Mouse (Mus musculus): ENCODE data around the gene Agfg2.

The Agfg2 gene

GRCm38 (mm10) chr5:137649669-137650571 lies 34.6 kb downstream of the Agfg2 start:
- in situ Hi-C loops (cut with MboI; ENCODE audit: low pct_unique_long_range_greater_than_20kb in 1 of 2, low sequenced_read_pairs in 2 of 2, unreplicated experiment in 1 of 2) = loop anchor here (5.0 kb wide), 1 partner anchor 112 kb away; no protein-coding TSS in a partner anchor

DNA sequence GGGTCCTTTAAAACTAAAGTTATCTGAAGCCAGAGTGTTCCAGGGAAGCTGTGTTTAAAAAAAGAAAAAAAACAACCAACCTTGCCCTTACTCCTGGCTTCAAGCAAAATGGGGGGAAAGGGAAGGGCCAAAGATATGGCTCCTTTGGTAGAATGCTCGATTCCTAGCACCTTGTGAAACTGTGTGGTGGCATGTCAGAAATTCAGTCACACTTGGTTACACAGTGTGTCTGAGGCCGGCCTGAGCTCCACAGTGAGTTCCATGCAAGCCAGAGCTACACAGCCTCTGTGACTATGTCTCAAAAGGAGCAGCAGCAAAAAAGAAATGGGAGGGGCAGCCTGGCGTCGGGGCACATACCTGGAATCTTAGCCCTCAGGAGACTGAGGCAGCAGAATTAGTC lies 35.3 kb downstream of the Agfg2 start:
- in situ Hi-C loops (cut with MboI; ENCODE audit: low pct_unique_long_range_greater_than_20kb in 1 of 2, low sequenced_read_pairs in 2 of 2, unreplicated experiment in 1 of 2) = no loop called here

GRCm38 (mm10) chr5:137647827-137648601 lies 36.5 kb downstream of the Agfg2 start:
- in situ Hi-C loops (cut with MboI; ENCODE audit: low pct_unique_long_range_greater_than_20kb in 1 of 2, low sequenced_read_pairs in 2 of 2, unreplicated experiment in 1 of 2) = no loop called here

DNA sequence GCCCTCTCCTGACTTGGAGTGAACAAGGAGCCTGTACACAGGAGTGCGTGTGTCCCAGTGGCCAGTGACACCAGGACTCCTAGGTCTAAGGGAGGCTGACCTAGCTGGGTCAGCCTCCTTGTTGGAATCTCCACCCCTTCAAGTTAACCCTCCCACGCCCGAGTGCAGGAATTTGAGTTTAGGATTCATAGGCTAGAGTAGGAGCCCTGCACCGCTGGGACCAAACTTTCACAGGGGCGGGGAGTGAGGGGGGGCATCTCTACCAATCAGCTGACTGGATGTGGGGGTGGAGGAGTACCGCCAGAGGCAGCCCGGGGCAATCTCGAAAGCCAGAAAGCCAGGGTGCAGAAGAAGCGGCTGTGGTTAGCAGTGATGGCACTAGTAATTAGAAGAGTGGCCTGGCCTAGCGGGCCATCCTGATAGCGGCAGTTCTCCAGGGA lies 38.9 kb downstream of the Agfg2 start, which contains the start of gene Irs3:
Gene Irs3 (minus strand): TSS at position 63 of the 440 bp plus-strand sequence.
- in situ Hi-C loops (cut with MboI; ENCODE audit: low pct_unique_long_range_greater_than_20kb in 1 of 2, low sequenced_read_pairs in 2 of 2, unreplicated experiment in 1 of 2) = no loop called here

GRCm38 (mm10) chr5:137645091-137645651 lies 39.4 kb downstream of the Agfg2 start:
- in situ Hi-C loops (cut with MboI; ENCODE audit: low pct_unique_long_range_greater_than_20kb in 1 of 2, low sequenced_read_pairs in 2 of 2, unreplicated experiment in 1 of 2) = no loop called here

- in situ Hi-C loops (cut with MboI; ENCODE audit: low pct_unique_long_range_greater_than_20kb in 1 of 2, low sequenced_read_pairs in 2 of 2, unreplicated experiment in 1 of 2) = no loop called here
Observed at GRCm38 (mm10) chr5:137644484-137644883, 40.0 kb downstream of the Agfg2 start.

GRCm38 (mm10) chr5:137642886-137643285 lies 41.6 kb downstream of the Agfg2 start:
- in situ Hi-C loops (cut with MboI; ENCODE audit: low pct_unique_long_range_greater_than_20kb in 1 of 2, low sequenced_read_pairs in 2 of 2, unreplicated experiment in 1 of 2) = no loop called here

DNA sequence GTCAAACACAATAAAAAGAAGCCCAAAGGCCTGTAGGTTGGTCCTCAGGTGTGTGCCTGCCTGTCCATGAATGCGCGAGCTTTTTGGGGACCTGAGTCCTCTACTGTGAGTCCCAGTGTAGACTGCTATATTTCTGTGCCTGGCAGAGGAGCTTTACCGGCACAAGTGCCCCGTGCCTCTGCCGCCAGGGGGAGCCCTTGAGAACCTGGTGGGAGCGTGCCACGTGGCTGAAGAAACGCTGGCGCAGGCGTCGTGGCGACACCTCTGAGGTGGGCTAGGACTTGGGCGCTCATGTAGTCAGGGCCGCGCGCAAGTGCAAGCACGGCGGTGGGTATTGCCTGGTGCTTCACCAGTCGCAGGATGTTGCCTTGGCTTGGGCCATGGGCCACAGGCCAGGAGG lies 43.5 kb downstream of the Agfg2 start, which contains the start of gene Sap25:
Gene Sap25 (plus strand): TSS at position 281 of the 400 bp plus-strand sequence.
- in situ Hi-C loops (cut with MboI; ENCODE audit: low pct_unique_long_range_greater_than_20kb in 1 of 2, low sequenced_read_pairs in 2 of 2, unreplicated experiment in 1 of 2) = no loop called here

DNA sequence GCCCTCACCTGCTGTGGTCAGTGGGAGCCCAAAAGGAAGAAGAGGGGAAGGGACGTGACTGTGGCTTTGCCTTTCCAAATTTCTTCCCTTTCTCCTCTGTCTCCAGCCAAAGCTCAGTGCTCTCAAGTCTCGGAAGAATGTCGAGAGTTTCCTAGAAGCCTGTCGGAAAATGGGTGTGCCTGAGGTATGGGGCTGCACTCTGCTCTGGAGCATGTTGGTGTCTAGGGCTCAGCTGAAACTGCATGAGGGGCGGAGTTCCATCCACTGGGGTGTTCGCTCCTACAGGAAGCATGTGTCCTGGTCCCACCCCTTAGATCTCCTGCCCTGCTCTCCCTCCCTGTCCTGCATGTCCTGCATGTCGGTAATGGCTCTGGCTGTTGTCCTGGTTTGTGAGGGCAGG lies 45.1 kb downstream of the Agfg2 start:
- in situ Hi-C loops (cut with MboI; ENCODE audit: low pct_unique_long_range_greater_than_20kb in 1 of 2, low sequenced_read_pairs in 2 of 2, unreplicated experiment in 1 of 2) = no loop called here

GRCm38 (mm10) chr5:137633397-137634084 lies 51.0 kb downstream of the Agfg2 start:
- in situ Hi-C loops (cut with MboI; ENCODE audit: low pct_unique_long_range_greater_than_20kb in 1 of 2, low sequenced_read_pairs in 2 of 2, unreplicated experiment in 1 of 2) = no loop called here

GRCm38 (mm10) chr5:137631591-137631990 lies 52.9 kb downstream of the Agfg2 start:
- in situ Hi-C loops (cut with MboI; ENCODE audit: low pct_unique_long_range_greater_than_20kb in 1 of 2, low sequenced_read_pairs in 2 of 2, unreplicated experiment in 1 of 2) = no loop called here

DNA sequence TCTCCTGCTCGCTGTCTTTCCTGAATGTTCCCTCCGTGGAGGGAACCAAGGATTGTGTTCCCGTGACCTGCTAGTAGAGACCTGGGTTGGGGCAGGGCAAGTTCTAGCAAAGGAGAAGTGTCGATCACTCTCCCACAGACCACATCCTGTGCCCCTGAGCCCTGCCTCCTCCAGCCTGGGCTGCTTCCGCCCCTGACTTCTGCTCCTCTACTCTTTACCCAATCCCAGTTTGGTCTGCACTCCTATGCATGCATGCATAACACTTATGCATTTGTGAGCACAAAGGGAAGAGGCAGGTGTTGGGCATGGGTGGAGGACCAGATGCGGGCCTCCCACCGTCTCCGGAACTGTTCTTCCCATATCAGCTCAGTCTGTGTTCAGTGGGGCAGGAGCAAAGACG lies 53.4 kb downstream of the Agfg2 start:
- in situ Hi-C loops (cut with MboI; ENCODE audit: low pct_unique_long_range_greater_than_20kb in 1 of 2, low sequenced_read_pairs in 2 of 2, unreplicated experiment in 1 of 2) = no loop called here

- in situ Hi-C loops (cut with MboI; ENCODE audit: low pct_unique_long_range_greater_than_20kb in 1 of 2, low sequenced_read_pairs in 2 of 2, unreplicated experiment in 1 of 2) = no loop called here
Observed at GRCm38 (mm10) chr5:137630602-137631001, 53.9 kb downstream of the Agfg2 start.

DNA sequence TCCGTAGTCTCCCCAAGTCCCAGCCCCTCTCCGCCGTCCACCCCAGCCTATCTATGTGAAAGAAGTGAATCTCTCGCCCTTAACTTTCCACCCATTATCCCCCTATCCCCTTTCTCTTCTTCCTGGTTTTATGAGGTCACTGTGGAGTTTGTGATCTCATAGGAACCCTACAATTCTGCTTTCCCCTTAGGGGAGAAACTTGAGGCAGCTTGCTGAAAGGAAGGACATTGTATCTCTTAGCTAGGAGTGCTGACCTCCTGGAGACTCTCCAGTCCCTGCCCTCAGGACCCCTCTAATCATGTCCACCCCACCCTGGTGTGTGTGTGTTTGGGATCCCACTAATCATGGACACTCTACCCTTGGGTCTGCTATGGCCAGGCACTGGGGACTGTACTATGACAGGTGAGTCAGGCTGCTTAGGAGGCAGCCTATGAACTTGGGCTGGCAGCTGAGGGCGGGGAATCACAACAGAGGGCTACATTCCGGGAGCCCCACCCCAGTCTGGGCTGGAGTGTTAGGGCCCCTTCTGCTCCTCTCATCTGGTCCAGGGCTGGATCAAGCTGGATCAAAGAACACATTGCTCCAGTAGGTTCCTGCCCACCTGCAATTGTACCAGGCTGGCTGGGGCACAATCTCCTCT lies 54.5 kb downstream of the Agfg2 start:
- in situ Hi-C loops (cut with MboI; ENCODE audit: low pct_unique_long_range_greater_than_20kb in 1 of 2, low sequenced_read_pairs in 2 of 2, unreplicated experiment in 1 of 2) = no loop called here

GRCm38 (mm10) chr5:137629306-137629721 lies 55.2 kb downstream of the Agfg2 start:
- in situ Hi-C loops (cut with MboI; ENCODE audit: low pct_unique_long_range_greater_than_20kb in 1 of 2, low sequenced_read_pairs in 2 of 2, unreplicated experiment in 1 of 2) = no loop called here

DNA sequence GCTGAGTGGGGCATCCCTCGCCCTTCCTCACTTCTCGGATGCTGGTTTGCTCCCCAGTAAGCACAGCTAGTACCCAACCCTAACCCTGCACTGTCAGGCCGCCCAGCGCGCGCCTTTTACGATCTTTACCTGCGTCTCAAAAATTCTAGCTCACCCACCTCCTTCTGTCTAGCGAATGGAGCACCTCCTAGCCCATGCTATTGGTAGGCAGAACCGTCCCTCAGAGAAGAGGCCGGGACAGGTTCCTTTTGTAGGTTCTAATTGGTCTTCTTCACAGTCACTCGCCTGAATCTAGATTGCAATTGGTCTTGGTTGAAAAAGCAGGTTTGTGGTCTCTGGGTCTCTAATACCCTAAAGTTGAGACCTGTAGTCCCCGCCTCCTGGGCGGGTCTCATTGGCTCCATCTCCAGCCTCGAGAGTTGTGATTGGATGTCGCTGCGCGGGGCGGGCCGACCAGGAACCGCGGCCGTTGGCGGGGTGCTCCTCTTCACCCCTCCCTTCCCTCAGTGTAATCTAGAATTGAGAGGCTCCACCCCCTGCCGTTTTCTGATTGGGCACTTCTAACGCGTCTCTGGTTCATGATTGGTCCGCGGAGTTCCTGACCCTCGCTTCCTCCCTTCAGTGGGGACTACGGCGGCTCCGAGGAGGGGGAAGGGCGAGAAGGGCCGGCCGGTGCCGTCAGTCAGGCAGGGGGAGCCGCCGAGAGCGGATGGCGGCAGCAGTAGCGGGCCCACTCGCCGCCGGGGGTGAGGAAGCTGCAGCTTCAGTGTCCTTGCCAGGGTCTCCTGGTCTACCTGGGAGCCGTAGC lies 55.8 kb downstream of the Agfg2 start, which contains the start of the genes Fbxo24, Lrch4 and Gm20605:
Gene Fbxo24 (minus strand): TSS at position 505 of the 808 bp plus-strand sequence.
Gene Lrch4 (plus strand): TSS at position 624 of the 808 bp plus-strand sequence.
Gene Gm20605 (plus strand): TSS at position 678 of the 808 bp plus-strand sequence.
- in situ Hi-C loops (cut with MboI; ENCODE audit: low pct_unique_long_range_greater_than_20kb in 1 of 2, low sequenced_read_pairs in 2 of 2, unreplicated experiment in 1 of 2) = no loop called here

DNA sequence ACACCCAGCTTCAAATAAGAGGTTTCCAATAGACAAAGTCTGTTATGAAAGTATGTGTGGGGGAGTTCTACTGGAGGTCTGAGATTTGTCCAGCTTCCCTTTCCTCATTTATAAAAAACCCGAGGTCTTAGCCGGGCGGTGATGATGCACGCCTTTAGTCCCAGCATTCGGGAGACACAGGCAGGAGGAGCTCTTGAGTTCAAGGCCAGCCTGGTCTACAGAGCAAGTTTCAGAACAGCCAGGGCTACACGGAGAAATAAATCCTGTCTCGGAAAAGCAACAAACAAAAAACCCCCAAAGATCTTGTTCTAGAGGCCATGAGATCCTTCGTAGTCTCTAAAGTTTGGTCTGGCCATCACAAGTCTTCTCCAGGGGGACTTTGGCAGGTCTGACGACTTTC lies 56.5 kb downstream of the Agfg2 start:
- in situ Hi-C loops (cut with MboI; ENCODE audit: low pct_unique_long_range_greater_than_20kb in 1 of 2, low sequenced_read_pairs in 2 of 2, unreplicated experiment in 1 of 2) = no loop called here
